Mouse (Mus musculus): ENCODE data around the gene Bnc1. TPM values are rescaled to one million over a fixed set of nuclear protein-coding genes. Genes with fewer than 3 reads are reported as not detected.

The Bnc1 gene
- polyA plus RNA-seq, 1 experiment from 2014 or later = 0.20 TPM

- no peak for ATAC-seq
- 10% methylated on average over 13 of the region's 13 CpGs for WGBS
- Histone ChIP-seq H3K4me1 (ENCODE audit: control insufficient read depth, insufficient read depth, low read depth, low read length) (peaks cover 7% of the 10 kb centered on the region), H3K27me3 (replicated peaks; ENCODE audit: control insufficient read depth, insufficient read depth, low read length) (no peaks in the 10 kb centered on the region; the same call in none of the 2 replicates), H3K27ac (ENCODE audit: low read depth, low read length) (no peak overlapping the region), H3K4me3 (ENCODE audit: low read length) (no peak overlapping the region), H3K9me3 (ENCODE audit: control insufficient read depth, low read length) (no peaks in the 10 kb centered on the region), H3K36me3 (ENCODE audit: control insufficient read depth, insufficient read depth, low read length) (no peaks in the 10 kb centered on the region), H3K4me2 (ENCODE audit: low read length) (no peak overlapping the region), H3K9ac (ENCODE audit: low read depth, low read length) (no peak overlapping the region)
Measured at GRCm38 (mm10) chr7:82012472-82012871, 20.4 kb upstream of the Bnc1 start.

DNA sequence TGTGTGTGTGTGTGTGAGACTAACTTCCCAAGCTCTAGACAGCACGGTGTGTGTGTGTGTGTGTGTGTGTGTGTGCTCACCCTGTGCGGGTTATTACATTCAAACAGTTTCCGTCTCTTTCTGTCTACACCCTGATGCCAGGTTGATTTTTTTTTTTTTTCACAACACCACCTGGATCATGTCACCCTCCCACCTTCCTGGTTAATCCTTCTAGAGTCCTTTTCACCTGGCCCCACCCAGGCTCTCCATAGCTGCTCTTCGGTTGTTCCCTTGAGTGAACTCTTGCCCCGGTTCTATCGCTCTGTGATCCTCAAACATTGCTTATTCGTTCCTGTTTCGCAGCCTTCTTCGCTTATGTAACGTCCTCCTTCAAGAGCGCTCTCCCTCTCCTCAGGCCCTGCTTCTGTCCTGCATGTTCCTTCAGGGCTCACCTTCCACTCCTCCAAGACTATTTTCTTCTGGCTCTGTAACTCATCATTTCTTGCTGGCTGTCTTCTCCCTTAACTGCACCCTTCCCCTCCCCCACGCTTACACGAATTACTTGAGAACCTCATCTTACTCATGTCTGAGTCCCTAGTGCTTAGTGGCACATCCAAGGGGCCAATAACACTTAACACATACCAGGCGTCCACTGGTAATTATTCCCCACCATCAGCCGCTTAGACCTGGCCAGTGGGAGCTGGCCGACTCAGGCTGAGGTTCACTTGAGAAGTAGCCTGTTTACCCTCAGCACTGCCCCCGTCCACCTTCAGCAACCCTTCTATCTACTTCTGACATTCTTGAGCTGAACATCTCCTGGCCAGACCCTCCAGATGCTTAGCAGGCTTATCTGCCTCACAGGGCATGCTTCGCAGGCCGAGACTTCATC is 19.7 kb upstream of the Bnc1 start:
- no peak overlapping the region for H3K4me2 ChIP-seq (ENCODE audit: low read length)
- 75% methylated on average over 19 of the region's 19 CpGs for WGBS
- H3K9ac ChIP-seq (ENCODE audit: low read depth, low read length) = no peak overlapping the region
- no peaks in the 10 kb centered on the region for H3K9me3 ChIP-seq (ENCODE audit: control insufficient read depth, low read length)
- ATAC-seq = no peak
- H3K27me3 ChIP-seq (replicated peaks; ENCODE audit: control insufficient read depth, insufficient read depth, low read length) = no peaks in the 10 kb centered on the region; the same call in none of the 2 replicates
- peaks cover under 1% of the 10 kb centered on the region for H3K4me1 ChIP-seq (ENCODE audit: control insufficient read depth, insufficient read depth, low read depth, low read length)
- H3K4me3 ChIP-seq (ENCODE audit: low read length) = no peak overlapping the region
- H3K27ac ChIP-seq (ENCODE audit: low read depth, low read length) = no peak overlapping the region
- H3K36me3 ChIP-seq (ENCODE audit: control insufficient read depth, insufficient read depth, low read length) = no peaks in the 10 kb centered on the region

- Histone ChIP-seq H3K4me3 (ENCODE audit: low read length) (no peak overlapping the region), H3K36me3 (ENCODE audit: control insufficient read depth, insufficient read depth, low read length) (no peaks in the 10 kb centered on the region), H3K4me1 (ENCODE audit: control insufficient read depth, insufficient read depth, low read depth, low read length) (no peaks in the 10 kb centered on the region), H3K4me2 (ENCODE audit: low read length) (no peak overlapping the region), H3K9me3 (ENCODE audit: control insufficient read depth, low read length) (no peaks in the 10 kb centered on the region), H3K27me3 (replicated peaks; ENCODE audit: control insufficient read depth, insufficient read depth, low read length) (no peaks in the 10 kb centered on the region), H3K9ac (ENCODE audit: low read depth, low read length) (no peak overlapping the region), H3K27ac (ENCODE audit: low read depth, low read length) (no peak overlapping the region)
- ATAC-seq = no peak
- 65% methylated on average over 2 of the region's 2 CpGs for WGBS
Measured at GRCm38 (mm10) chr7:82007151-82007550, 15.1 kb upstream of the Bnc1 start.

DNA sequence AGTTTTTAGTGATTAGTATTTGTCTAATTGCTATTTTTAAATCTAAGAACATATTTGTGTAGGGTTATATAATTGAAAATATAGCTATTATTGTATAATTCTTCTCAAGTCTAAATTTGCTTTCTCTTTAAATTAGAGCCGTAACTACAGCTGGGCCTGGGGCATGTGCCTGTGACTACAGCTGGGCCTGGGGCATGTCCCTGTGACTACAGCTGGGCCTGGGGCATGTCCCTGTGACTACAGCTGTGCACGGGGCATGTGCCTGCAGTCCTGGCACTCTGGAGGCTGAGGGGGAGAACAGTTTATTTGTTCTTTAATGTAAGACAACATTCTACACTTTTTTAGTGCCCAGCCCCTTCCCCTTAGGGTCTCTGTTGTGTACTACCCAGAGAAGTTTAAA is 12.1 kb upstream of the Bnc1 start:
- no peak overlapping the region for H3K9ac ChIP-seq (ENCODE audit: low read depth, low read length)
- no peak overlapping the region for H3K4me2 ChIP-seq (ENCODE audit: low read length)
- WGBS = 80% methylated on average over 2 of the region's 2 CpGs
- H3K27ac ChIP-seq (ENCODE audit: low read depth, low read length) = no peak overlapping the region
- H3K4me1 ChIP-seq (ENCODE audit: control insufficient read depth, insufficient read depth, low read depth, low read length) = no peaks in the 10 kb centered on the region
- H3K4me3 ChIP-seq (ENCODE audit: low read length) = no peak overlapping the region
- ATAC-seq = no peak
- H3K36me3 ChIP-seq (ENCODE audit: control insufficient read depth, insufficient read depth, low read length) = no peaks in the 10 kb centered on the region
- H3K9me3 ChIP-seq (ENCODE audit: control insufficient read depth, low read length) = no peaks in the 10 kb centered on the region
- no peaks in the 10 kb centered on the region for H3K27me3 ChIP-seq (replicated peaks; ENCODE audit: control insufficient read depth, insufficient read depth, low read length)

DNA sequence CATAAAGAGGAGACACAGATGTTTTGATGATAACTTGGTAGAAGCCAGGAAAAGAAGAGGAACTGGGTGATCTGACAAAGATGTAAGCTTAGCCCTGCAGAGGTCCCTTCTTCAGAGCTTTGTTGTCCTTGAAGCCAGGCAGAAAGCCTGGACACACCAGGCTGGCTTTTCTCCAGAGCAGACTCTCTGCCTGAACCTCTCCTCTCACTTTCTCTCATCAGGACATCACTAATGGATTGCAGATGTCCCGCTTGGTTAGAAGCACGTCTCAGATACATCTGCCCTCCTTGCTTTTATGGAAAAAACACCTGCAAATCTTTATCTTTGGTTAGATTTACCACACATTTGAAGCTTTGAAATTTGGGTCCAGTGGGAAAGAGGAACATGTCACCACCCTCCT is 7.7 kb upstream of the Bnc1 start:
- Histone ChIP-seq H3K4me3 (ENCODE audit: low read length) (no peak overlapping the region), H3K9ac (ENCODE audit: low read depth, low read length) (no peak overlapping the region), H3K27ac (ENCODE audit: low read depth, low read length) (no peak overlapping the region), H3K4me1 (ENCODE audit: control insufficient read depth, insufficient read depth, low read depth, low read length) (no peaks in the 10 kb centered on the region), H3K9me3 (ENCODE audit: control insufficient read depth, low read length) (no peaks in the 10 kb centered on the region), H3K36me3 (ENCODE audit: control insufficient read depth, insufficient read depth, low read length) (no peaks in the 10 kb centered on the region), H3K27me3 (replicated peaks; ENCODE audit: control insufficient read depth, insufficient read depth, low read length) (peaks cover 13% of the 10 kb centered on the region), H3K4me2 (ENCODE audit: low read length) (no peak overlapping the region)
- ATAC-seq = no peak
- 82% methylated on average over 2 of the region's 2 CpGs for WGBS

GRCm38 (mm10) chr7:81999372-81999771 is 7.3 kb upstream of the Bnc1 start:
- Histone ChIP-seq H3K9ac (ENCODE audit: low read depth, low read length) (no peak overlapping the region), H3K9me3 (ENCODE audit: control insufficient read depth, low read length) (no peaks in the 10 kb centered on the region), H3K4me2 (ENCODE audit: low read length) (no peak overlapping the region), H3K36me3 (ENCODE audit: control insufficient read depth, insufficient read depth, low read length) (no peaks in the 10 kb centered on the region), H3K27ac (ENCODE audit: low read depth, low read length) (no peak overlapping the region), H3K4me3 (ENCODE audit: low read length) (no peak overlapping the region), H3K4me1 (ENCODE audit: control insufficient read depth, insufficient read depth, low read depth, low read length) (no peaks in the 10 kb centered on the region), H3K27me3 (replicated peaks; ENCODE audit: control insufficient read depth, insufficient read depth, low read length) (peaks cover 17% of the 10 kb centered on the region)
- ATAC-seq = no peak
- 59% methylated on average over 7 of the region's 7 CpGs for WGBS

DNA sequence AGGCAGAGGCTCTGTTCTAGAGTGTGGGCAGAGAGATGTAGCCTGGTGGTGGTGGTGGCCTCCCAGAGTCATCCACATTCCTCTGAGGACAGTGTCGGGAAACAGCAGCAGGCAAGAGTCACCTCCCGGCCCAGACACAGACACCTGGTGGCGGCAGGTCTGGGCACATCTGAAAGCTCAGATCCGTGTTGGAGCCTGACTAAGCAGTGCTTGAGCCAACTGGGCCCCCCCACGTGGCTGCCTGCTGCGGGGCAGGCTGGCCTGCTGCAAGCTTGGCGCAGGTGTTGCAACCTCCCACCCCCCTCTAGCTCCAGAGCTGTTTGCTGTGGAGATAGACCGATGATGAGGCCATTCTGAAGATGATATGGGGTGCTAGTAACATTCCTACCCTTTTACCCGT is 3.9 kb upstream of the Bnc1 start:
- WGBS = 35% methylated on average over 9 of the region's 9 CpGs
- Histone ChIP-seq H3K4me3 (ENCODE audit: low read length) (no peak overlapping the region), H3K27ac (ENCODE audit: low read depth, low read length) (no peak overlapping the region), H3K36me3 (ENCODE audit: control insufficient read depth, insufficient read depth, low read length) (no peaks in the 10 kb centered on the region), H3K9me3 (ENCODE audit: control insufficient read depth, low read length) (no peaks in the 10 kb centered on the region), H3K4me1 (ENCODE audit: control insufficient read depth, insufficient read depth, low read depth, low read length) (peaks cover 10% of the 10 kb centered on the region; the same call in 1 of the 2 replicates), H3K27me3 (replicated peaks; ENCODE audit: control insufficient read depth, insufficient read depth, low read length) (peaks cover 41% of the 10 kb centered on the region), H3K9ac (ENCODE audit: low read depth, low read length) (no peak overlapping the region), H3K4me2 (ENCODE audit: low read length) (no peak overlapping the region)
- no peak for ATAC-seq

- no peak overlapping the region for H3K27ac ChIP-seq (ENCODE audit: low read depth, low read length)
- WGBS = 83% methylated on average over 6 of the region's 6 CpGs
- no peaks in the 10 kb centered on the region for H3K36me3 ChIP-seq (ENCODE audit: control insufficient read depth, insufficient read depth, low read length)
- H3K9ac ChIP-seq (ENCODE audit: low read depth, low read length) = no peak overlapping the region
- H3K4me2 ChIP-seq (ENCODE audit: low read length) = no peak overlapping the region
- no peak overlapping the region for H3K4me3 ChIP-seq (ENCODE audit: low read length)
- no peaks in the 10 kb centered on the region for H3K9me3 ChIP-seq (ENCODE audit: control insufficient read depth, low read length)
- H3K4me1 ChIP-seq (ENCODE audit: control insufficient read depth, insufficient read depth, low read depth, low read length) = peaks cover 10% of the 10 kb centered on the region; the same call in 1 of the 2 replicates
- peaks cover 44% of the 10 kb centered on the region for H3K27me3 ChIP-seq (replicated peaks; ENCODE audit: control insufficient read depth, insufficient read depth, low read length)
- ATAC-seq = no peak
Measured at GRCm38 (mm10) chr7:81995126-81995525, 3.0 kb upstream of the Bnc1 start.

DNA sequence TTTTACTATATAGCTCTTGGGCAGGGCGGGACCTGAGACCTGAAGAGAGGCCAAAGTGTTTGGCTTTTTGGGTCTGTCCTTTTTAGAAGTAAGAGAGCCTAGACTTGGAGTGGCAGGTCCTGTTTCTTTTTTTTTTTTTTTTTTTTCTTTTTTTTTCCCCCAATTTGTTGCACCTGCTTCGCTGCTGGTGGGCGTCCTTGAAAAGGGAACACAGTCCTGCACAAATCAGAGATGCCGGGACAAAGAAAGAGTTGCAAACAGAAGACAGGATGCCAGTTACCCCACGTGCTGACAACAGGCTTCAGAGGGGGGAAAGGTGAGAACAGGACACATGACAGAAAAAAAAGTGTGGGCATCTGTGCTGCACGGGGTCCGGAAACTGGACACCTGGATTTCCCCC is 1.0 kb upstream of the Bnc1 start:
- 48% methylated on average over 7 of the region's 7 CpGs for WGBS
- H3K4me2 ChIP-seq (ENCODE audit: low read length) = no peak overlapping the region; the same call in 1 of the 2 replicates

More for the DNA sequence above, 1.0 kb upstream of the Bnc1 start:
- Histone ChIP-seq H3K4me1 (ENCODE audit: control insufficient read depth, insufficient read depth, low read depth, low read length) (peaks cover 10% of the 10 kb centered on the region; the same call in 1 of the 2 replicates), H3K9ac (ENCODE audit: low read depth, low read length) (no peak overlapping the region), H3K36me3 (ENCODE audit: control insufficient read depth, insufficient read depth, low read length) (no peaks in the 10 kb centered on the region), H3K27me3 (replicated peaks; ENCODE audit: control insufficient read depth, insufficient read depth, low read length) (peaks cover 55% of the 10 kb centered on the region), H3K9me3 (ENCODE audit: control insufficient read depth, low read length) (no peaks in the 10 kb centered on the region), H3K27ac (ENCODE audit: low read depth, low read length) (no peak overlapping the region), H3K4me3 (ENCODE audit: low read length) (no peak overlapping the region)
- ATAC-seq = no peak
